Mouse (Mus musculus) bone marrow macrophage, adult 2 months (primary cell): Measurements from ENCODE around the gene Gga1.

Experiments
- CTCF ChIP-seq: IDR thresholded peaks from 2 replicates; pipeline ENCODE4 v1.5.1; 2012; ENCODE audit warnings: low read depth, mild to moderate bottlenecking, low read length, moderate library complexity
- POLR2A ChIP-seq: IDR thresholded peaks from 2 replicates; pipeline ENCODE4 v1.6.1; 2012; ENCODE audit warnings: mild to moderate bottlenecking, low read depth, low read length, borderline replicate concordance

GRCm38 (mm10) chr15:78936403-78936802 lies 59.4 kb downstream of the Gga1 start:
- TF ChIP-seq CTCF (no peak), POLR2A (no peak)
